Mouse (Mus musculus) liver, embryonic 13.5 days (tissue): ENCODE measurements around the gene Rufy2. TPM values are rescaled to one million over a fixed set of nuclear protein-coding genes. Genes with fewer than 3 reads are reported as not detected.

Experiments used
- polyA plus RNA-seq: library from polyadenylated mRNA; unstranded; fragments of >200 nt; fragmentation: Nextera tagmentation; extraction: Ambion mirVana; gene quantifications from 2 replicates; pipeline ENCODE4 v1.2.1, GENCODE M21; 2015

Rufy2 gene
- polyA plus RNA-seq, 1 experiment from 2014 or later: 3.0 TPM

Other genes starting within 250 kb of the Rufy2 start
- gene Ccar1, start 187.9 kb upstream of the Rufy2 start, polyA plus RNA-seq: 56.2 and 68.4 TPM in 2 replicates
- gene Tet1, start 71.2 kb upstream of the Rufy2 start, polyA plus RNA-seq: 1.5 and 2.4 TPM in 2 replicates
- 9.4 and 11.4 TPM in 2 replicates for gene Slc25a16, start 59.6 kb upstream of the Rufy2 start, polyA plus RNA-seq
- 29.4 and 37.1 TPM in 2 replicates for gene Dna2, start 33.2 kb upstream of the Rufy2 start, polyA plus RNA-seq
- 25.5 and 29.9 TPM in 2 replicates for gene Hnrnph3, start 44.0 kb downstream of the Rufy2 start, polyA plus RNA-seq
- gene Pbld2, start 44.1 kb downstream of the Rufy2 start, polyA plus RNA-seq: 1.6 and 1.8 TPM in 2 replicates
- 3.0 and 3.1 TPM in 2 replicates for gene Pbld1, start 79.9 kb downstream of the Rufy2 start, polyA plus RNA-seq
- not detected in 2 replicates for gene Atoh7, start 119.4 kb downstream of the Rufy2 start, polyA plus RNA-seq
- gene Mypn, start 223.7 kb downstream of the Rufy2 start, polyA plus RNA-seq: 0.06 and 0.07 TPM in 2 replicates